Mouse (Mus musculus): ENCODE results near the gene Wars.

DNA sequence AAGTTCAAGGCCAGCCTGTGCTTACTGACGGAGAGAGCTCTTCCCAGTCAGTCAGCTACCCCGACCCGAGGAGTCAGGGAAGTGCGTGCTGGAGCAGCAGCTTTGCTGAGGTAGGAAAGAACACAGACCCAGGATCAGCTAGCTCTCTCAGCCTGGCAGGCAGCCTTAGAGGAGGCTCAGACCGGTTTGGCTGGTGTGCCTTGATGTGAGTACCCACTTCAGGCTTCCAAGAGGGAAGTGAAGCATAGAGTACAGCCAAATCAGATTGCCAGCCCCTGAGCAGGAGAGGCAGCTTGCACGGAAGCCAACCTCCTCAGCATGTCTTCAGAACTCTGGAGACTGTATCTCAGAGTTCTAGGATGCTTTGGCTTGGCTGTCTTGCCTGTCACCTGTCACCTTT is 52.8 kb downstream of the Wars start:
- no peak for TF ChIP-seq POLR2A (IDR thresholded peaks at IDR 0.05; ENCODE audit: low read depth, low read length)
- no peak for TF ChIP-seq CTCF (IDR thresholded peaks at IDR 0.05; ENCODE audit: borderline replicate concordance, insufficient read depth, low read length)
